Mouse (Mus musculus) kidney, embryonic 14.5 days (tissue): Measurements from ENCODE around the gene Abcb11. TPM values are rescaled to one million over a fixed set of nuclear protein-coding genes. Genes with fewer than 3 reads are reported as not detected.
"Not testable (repeated sequence)": the region's sequence is repeated elsewhere in the genome, so short reads cannot be mapped to it uniquely, and the experiment has no call there.

Experiments used
- ATAC-seq: fragments of 200-750 bp; cut with Nextera tagmentation; 2 replicates; pipeline ENCODE4 v1.8.0; 2017; ENCODE audit warnings: moderate number of reproducible peaks, mild to moderate bottlenecking, moderate TSS enrichment, moderate library complexity; ENCODE audit not compliant: low FRiP score, low TSS enrichment
- H3K27ac ChIP-seq: fragments of 300-500 bp; sonication (generic); 2 replicates; pipeline ENCODE4 v1.5.1; 2014; ENCODE audit warnings: low read depth, mild to moderate bottlenecking, low read length, moderate library complexity, mixed read lengths
- H3K27me3 ChIP-seq: fragments of 300-500 bp; sonication (generic); 2 replicates; pipeline ENCODE4 v1.6.1; 2014; ENCODE audit warnings: mild to moderate bottlenecking, low read length; ENCODE audit not compliant: control insufficient read depth, insufficient read depth
- H3K36me3 ChIP-seq: fragments of 300-500 bp; sonication (generic); 2 replicates; pipeline ENCODE4 v1.6.1; 2014; ENCODE audit warnings: low read length, mixed read lengths; ENCODE audit not compliant: control insufficient read depth, insufficient read depth
- H3K4me1 ChIP-seq: fragments of 300-500 bp; sonication (generic); 2 replicates; pipeline ENCODE4 v1.6.1; 2014; ENCODE audit warnings: low read length, mixed read lengths; ENCODE audit not compliant: control insufficient read depth, insufficient read depth
- H3K4me2 ChIP-seq: fragments of 300-500 bp; sonication (generic); replicated peaks from 2 replicates; pipeline ENCODE4 v1.6.1; 2014; ENCODE audit warnings: low read depth, mild to moderate bottlenecking, low read length
- H3K4me3 ChIP-seq: fragments of 300-500 bp; sonication (generic); 2 replicates; pipeline ENCODE4 v1.5.1; 2014; ENCODE audit warnings: mild to moderate bottlenecking, low read length
- H3K9ac ChIP-seq: fragments of 300-500 bp; sonication (generic); 2 replicates; pipeline ENCODE4 v1.6.1; 2014; ENCODE audit warnings: low read depth, mild to moderate bottlenecking, low read length, moderate library complexity
- H3K9me3 ChIP-seq: fragments of 300-500 bp; sonication (generic); 2 replicates; pipeline ENCODE4 v1.6.1; 2016; ENCODE audit warnings: low read length; ENCODE audit not compliant: control insufficient read depth
- WGBS: fragments of 180-500 bp; shearing (Covaris S2); extraction: QIAGEN DNeasy Blood & Tissue Kit; methylation state at CpG from one replicate; pipeline ENCODE4 v1.1.7; 2014; 5-methylcytosine and 5-hydroxymethylcytosine counted together
- polyA plus RNA-seq: library from polyadenylated mRNA; unstranded; fragments of >200 nt; fragmentation: Nextera tagmentation; extraction: Ambion mirVana; gene quantifications from 2 replicates; pipeline ENCODE4 v1.2.1, GENCODE M21; 2014

The Abcb11 gene
- polyA plus RNA-seq, 1 experiment from 2014 or later, result not detected

- not testable (repeated sequence) for H3K9me3 ChIP-seq, H3K4me2 ChIP-seq, H3K36me3 ChIP-seq, H3K4me3 ChIP-seq, H3K27me3 ChIP-seq, H3K9ac ChIP-seq, H3K27ac ChIP-seq, H3K4me1 ChIP-seq
- ATAC-seq, result peak; percentile 100
These were observed 13.0 kb upstream of the Abcb11 start for GRCm38 (mm10) chr2:69355402-69355801.

GRCm38 (mm10) chr2:69341506-69341905 is 910 bp downstream of the Abcb11 start:
- H3K36me3 ChIP-seq, result no peaks in the 10 kb centered on the region
- H3K4me3 ChIP-seq, result no peak overlapping the region
- H3K4me2 ChIP-seq, result no peak overlapping the region
- WGBS, result 93% methylated on average over 6 of the region's 6 CpGs
- no peak for ATAC-seq
- H3K27ac ChIP-seq, result no peak overlapping the region
- H3K4me1 ChIP-seq, result no peaks in the 10 kb centered on the region
- no peak overlapping the region for H3K9ac ChIP-seq
- no peaks in the 10 kb centered on the region; the same call in 1 of the 2 replicates for H3K27me3 ChIP-seq
- H3K9me3 ChIP-seq, result no peaks in the 10 kb centered on the region

- not testable (repeated sequence) for H3K4me3 ChIP-seq, H3K27ac ChIP-seq, ATAC-seq, H3K4me1 ChIP-seq, H3K9ac ChIP-seq, H3K9me3 ChIP-seq, H3K4me2 ChIP-seq, H3K27me3 ChIP-seq, H3K36me3 ChIP-seq
- 92% methylated on average over 5 of the region's 6 CpGs for WGBS
These were observed 10.9 kb downstream of the Abcb11 start for GRCm38 (mm10) chr2:69331523-69331922.

GRCm38 (mm10) chr2:69328509-69329163 is 13.8 kb downstream of the Abcb11 start:
- H3K4me3 ChIP-seq, result no peak overlapping the region
- WGBS, result 93% methylated on average over 5 of the region's 5 CpGs
- no peaks in the 10 kb centered on the region for H3K27me3 ChIP-seq

GRCm38 (mm10) chr2:69324881-69325660 is 17.3 kb downstream of the Abcb11 start:
- Histone ChIP-seq H3K4me1 (no peaks in the 10 kb centered on the region), H3K4me3 (no peak overlapping the region), H3K27me3 (no peaks in the 10 kb centered on the region), H3K9me3 (no peaks in the 10 kb centered on the region), H3K36me3 (no peaks in the 10 kb centered on the region), H3K27ac (no peak overlapping the region), H3K9ac (no peak overlapping the region), H3K4me2 (no peak overlapping the region)
- no peak for ATAC-seq
- 77% methylated on average over 5 of the region's 5 CpGs for WGBS

More at GRCm38 (mm10) chr2:69328509-69329163, 13.8 kb downstream of the Abcb11 start:
- Histone ChIP-seq H3K9me3 (no peaks in the 10 kb centered on the region), H3K9ac (no peak overlapping the region), H3K36me3 (no peaks in the 10 kb centered on the region), H3K27ac (no peak overlapping the region), H3K4me2 (no peak overlapping the region), H3K4me1 (no peaks in the 10 kb centered on the region)
- ATAC-seq, result no peak

GRCm38 (mm10) chr2:69323018-69323417 is 19.4 kb downstream of the Abcb11 start:
- Histone ChIP-seq H3K27me3 (no peaks in the 10 kb centered on the region), H3K4me1 (no peaks in the 10 kb centered on the region), H3K36me3 (no peaks in the 10 kb centered on the region), H3K4me3 (no peak overlapping the region), H3K27ac (no peak overlapping the region), H3K9ac (no peak overlapping the region), H3K9me3 (no peaks in the 10 kb centered on the region), H3K4me2 (no peak overlapping the region)
- no peak for ATAC-seq
- WGBS, result 86% methylated on average over 4 of the region's 4 CpGs

- 76% methylated on average over 5 of the region's 5 CpGs for WGBS
- no peaks in the 10 kb centered on the region for H3K4me1 ChIP-seq
- no peak for ATAC-seq
- H3K36me3 ChIP-seq, result no peaks in the 10 kb centered on the region
- H3K4me2 ChIP-seq, result no peak overlapping the region
- no peaks in the 10 kb centered on the region for H3K27me3 ChIP-seq
- H3K9me3 ChIP-seq, result no peaks in the 10 kb centered on the region
- H3K9ac ChIP-seq, result no peak overlapping the region
- H3K27ac ChIP-seq, result no peak overlapping the region
- H3K4me3 ChIP-seq, result no peak overlapping the region
These were observed 21.0 kb downstream of the Abcb11 start for GRCm38 (mm10) chr2:69321457-69321856.

GRCm38 (mm10) chr2:69311337-69311736 is 31.1 kb downstream of the Abcb11 start:
- ATAC-seq, result no peak
- Histone ChIP-seq H3K4me2 (no peak overlapping the region), H3K9ac (no peak overlapping the region), H3K27me3 (no peaks in the 10 kb centered on the region), H3K36me3 (no peaks in the 10 kb centered on the region), H3K4me1 (no peaks in the 10 kb centered on the region), H3K27ac (no peak overlapping the region), H3K4me3 (no peak overlapping the region), H3K9me3 (no peaks in the 10 kb centered on the region)
- 94% methylated on average over 4 of the region's 4 CpGs for WGBS

GRCm38 (mm10) chr2:69308136-69308535 is 34.3 kb downstream of the Abcb11 start:
- Histone ChIP-seq H3K9ac (no peak overlapping the region), H3K9me3 (no peaks in the 10 kb centered on the region), H3K4me2 (no peak overlapping the region), H3K36me3 (no peaks in the 10 kb centered on the region), H3K27ac (no peak overlapping the region), H3K4me3 (no peak overlapping the region), H3K27me3 (no peaks in the 10 kb centered on the region), H3K4me1 (no peaks in the 10 kb centered on the region)
- 70% methylated on average over 6 of the region's 6 CpGs for WGBS
- ATAC-seq, result no peak
